Mouse (Mus musculus) frontal cortex, postnatal 10 days (tissue): ENCODE measurements around the gene Tnp2.
A peak's percentile ranks its signal among the peaks of the same experiment; 100 is the strongest.

Source experiments
- DNase-seq, 2 experiments: peaks; one replicate each; pipeline ENCODE4 v3.0.0; 2022; ENCODE audit warnings: low spot score in 2 of 2, mixed read lengths in 1 of 2

The Tnp2 gene

GRCm38 (mm10) chr16:10788866-10789265 is 406 bp upstream of the Tnp2 start:
- no peak for DNase-seq

DNA sequence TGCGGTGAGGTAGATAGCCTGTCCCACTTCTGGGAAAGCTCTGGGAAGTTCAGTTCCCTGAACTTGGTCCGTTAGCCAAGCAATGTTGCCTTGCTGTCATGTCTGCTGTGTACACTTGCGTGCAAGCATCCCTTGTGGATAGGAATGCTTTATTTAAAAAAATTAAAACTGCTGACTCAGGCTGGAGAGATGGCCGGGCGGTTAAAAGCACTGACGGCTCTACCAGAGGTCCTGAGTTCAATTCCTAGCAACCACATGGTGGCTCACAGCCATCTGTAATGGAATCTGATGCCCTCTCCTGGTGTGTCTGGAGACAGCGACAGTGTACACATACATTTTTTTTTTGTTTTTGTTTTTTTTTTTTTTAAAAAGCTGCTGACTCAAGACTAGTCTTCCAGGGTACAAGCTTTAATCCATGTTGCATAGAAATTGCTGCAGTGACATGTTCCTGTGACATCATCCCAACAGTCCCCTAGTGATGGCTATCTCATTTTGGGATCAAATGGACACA is 857 bp downstream of the Tnp2 start:
- no peak for DNase-seq

GRCm38 (mm10) chr16:10786782-10787547 is 1.5 kb downstream of the Tnp2 start:
- DNase-seq: no peak

DNA sequence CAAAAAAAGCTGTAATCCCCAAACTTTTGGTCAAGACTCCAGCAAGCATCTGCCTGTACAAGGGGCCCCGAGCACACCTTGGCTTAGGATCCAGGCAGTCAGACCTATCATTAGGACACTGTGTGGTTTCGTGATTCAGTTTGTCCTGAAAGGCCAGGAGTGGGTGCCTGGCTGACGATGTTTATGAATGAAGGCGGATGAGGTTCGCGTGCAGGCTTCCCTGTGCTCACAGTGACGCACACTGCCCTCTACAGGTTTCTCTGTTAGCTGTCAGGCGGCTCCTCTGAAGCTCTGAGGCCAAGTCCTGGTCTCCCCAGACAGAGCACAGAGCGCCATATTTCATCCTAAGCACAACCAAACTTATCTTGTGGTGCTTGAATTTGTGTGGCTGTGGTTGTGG is 2.2 kb downstream of the Tnp2 start:
- peak; percentile 62 to 80 for DNase-seq

- DNase-seq: peak; percentile 72 to 82
These were observed 2.9 kb downstream of the Tnp2 start, which contains the start of gene Socs1 for GRCm38 (mm10) chr16:10785371-10786231. Gene Socs1, minus strand, starts transcription at chr16:10785536.

GRCm38 (mm10) chr16:10784793-10785370 is 3.6 kb downstream of the Tnp2 start:
- DNase-seq: peak; percentile 81 to 88

DNA sequence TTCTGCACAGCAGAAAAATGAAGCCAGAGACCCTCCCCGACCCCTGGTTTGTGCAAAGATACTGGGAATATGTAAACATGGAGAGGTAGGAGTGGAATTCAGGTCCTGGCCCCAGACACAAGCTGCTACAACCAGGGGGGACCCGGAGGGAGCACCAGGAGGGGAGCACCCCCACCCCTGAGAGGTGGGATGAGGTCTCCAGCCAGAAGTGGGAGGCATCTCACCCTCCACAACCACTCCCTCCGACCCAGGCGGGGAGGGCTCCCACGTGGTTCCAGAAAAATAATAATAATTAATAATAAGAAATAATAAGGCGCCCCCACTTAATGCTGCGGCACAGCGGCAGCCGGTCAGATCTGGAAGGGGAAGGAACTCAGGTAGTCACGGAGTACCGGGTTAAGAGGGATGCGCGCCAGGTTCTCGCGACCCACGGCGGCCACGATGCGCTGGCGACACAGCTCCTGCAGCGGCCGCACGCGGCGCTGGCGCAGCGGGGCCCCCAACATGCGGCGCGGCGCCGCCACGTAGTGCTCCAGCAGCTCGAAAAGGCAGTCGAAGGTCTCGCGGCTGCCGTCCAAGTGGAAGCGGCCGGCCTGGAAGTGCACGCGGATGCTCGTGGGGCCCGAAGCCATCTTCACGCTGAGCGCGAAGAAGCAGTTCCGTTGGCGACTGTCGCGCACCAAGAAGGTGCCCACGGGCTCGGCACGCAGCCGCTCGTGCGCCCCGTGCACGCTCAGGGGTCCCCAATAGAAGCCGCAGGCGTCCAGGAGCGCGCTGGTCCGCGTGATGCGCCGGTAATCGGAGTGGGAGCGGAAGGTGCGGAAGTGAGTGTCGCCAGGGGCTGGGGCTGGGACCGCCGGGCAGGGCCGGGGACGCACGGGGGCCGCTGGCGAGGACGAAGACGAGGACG is 4.3 kb downstream of the Tnp2 start:
- peak in 1 of 2 experiments; percentile 36 for DNase-seq

- DNase-seq: no peak
These were observed 5.0 kb downstream of the Tnp2 start for GRCm38 (mm10) chr16:10783451-10783850.

DNA sequence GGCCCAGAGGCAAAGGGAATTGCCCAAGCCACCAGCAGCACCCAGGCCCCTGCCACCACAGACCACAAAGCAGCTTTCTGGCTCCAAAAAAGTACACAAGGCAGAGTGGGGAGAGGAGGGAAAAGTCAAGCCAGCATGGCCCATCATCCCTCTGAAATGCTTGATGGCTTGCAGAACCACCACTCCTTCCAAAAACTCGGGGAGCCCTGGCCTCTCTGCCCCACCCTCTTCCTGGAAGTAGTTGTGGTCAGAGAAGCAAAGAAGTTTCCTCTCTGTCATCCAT is 5.4 kb downstream of the Tnp2 start:
- DNase-seq: no peak

- DNase-seq: no peak
These were observed 5.9 kb downstream of the Tnp2 start for GRCm38 (mm10) chr16:10782377-10783151.

DNA sequence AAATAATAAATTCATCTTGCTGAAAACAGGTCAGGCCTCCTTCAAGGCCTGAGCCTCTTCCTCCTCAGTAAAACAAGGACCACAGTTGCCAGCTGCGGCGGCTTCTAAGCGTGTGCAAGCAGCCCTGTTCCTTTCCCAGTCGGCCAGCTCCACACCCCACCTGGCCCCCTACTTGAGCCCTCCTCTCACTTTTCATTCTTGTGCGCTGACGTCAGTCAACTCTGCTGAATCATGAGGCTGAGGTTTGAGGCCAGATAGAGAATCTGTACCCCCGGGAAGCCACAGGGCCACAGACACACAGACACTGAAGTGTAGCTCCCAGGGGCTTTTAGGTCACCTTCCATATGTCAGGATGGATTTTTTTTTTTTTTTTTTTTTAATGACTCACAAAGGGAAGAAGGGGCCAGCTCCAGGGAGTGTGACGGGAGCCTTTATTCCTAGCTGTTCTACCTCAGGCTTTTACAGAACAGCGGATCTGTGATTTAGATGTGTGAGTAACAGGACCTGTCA is 6.5 kb downstream of the Tnp2 start:
- DNase-seq: no peak

DNA sequence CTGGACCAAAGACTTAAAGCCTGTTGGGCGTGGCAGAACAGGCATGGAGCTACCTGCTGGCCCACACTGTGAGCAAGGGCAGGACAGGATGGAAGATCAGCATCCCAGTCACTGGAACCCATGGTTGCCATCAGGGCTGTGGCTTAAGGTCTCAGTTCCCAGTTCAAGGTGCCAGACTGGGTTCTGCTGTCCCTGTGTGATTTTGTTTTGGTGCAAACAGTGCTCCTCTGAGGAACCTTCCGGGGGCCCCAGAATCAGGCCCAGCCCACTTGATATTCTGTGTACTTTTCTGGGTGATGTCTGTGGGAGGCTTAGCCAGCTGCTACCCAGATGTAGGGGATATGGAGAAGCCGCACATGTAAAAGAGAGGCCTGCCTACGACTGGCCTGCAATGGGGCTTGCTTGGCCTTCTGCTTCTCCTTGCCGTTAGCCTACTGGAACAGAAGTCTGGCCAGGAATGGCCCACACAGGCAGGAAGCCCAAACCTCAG is 7.8 kb downstream of the Tnp2 start:
- no peak for DNase-seq

GRCm38 (mm10) chr16:10777579-10778160 is 10.8 kb downstream of the Tnp2 start:
- DNase-seq: no peak

DNA sequence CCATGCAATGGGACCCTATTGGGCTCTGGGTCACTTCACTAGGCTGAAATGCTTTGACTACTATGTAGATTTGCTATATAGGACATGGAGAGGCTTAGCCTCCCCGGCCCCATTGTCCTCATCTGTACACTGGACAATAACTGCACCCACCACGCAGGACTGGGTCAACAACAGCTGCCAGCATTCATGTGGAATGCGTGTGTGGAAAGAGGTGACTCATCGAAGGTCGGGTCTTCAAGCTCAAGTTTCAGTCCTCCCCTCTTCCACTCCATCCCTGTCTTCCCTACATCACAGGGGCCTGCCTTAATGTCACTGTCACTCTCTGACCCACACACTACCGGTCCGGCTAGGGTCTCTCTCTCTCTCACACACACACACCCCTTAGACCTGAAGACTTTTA is 12.1 kb downstream of the Tnp2 start:
- DNase-seq: no peak

DNA sequence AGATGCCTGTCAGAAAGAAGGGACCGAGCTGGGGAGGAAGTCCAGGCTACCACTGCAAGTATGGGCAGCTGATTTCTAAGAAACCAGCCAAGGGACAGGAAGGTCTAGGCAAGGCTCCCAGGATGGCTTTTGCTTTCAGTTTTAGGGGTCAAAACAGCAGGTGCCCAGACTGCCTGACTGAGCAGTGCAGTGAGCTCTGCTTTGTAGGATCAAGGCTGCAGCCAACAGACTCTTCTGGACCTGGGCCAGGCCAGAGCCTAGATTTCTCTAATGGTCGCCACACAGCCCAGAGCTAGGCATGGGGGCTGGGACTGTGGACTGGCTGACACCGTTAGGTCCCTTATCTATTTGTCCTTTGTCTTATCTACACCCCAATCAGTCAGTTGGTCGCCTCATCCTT is 13.7 kb downstream of the Tnp2 start:
- DNase-seq: no peak

DNA sequence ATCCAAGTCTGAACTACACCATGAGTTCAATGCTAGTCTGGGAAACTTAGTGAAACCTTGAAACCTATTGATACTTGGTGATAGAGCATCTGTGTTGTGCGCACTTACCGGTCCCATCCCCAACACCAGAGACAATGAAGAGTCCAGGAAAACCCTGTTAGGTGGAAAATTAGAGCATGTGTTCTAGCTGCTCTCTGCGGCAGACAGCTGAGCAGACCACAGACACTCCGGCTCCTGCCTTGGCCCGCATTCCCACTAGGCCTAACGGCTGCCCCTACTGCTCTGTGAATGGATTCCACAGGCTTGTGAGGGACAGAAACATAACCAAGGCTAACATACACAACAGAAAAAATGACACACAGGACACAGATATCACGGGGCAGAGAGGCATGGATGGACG is 14.9 kb downstream of the Tnp2 start:
- DNase-seq: no peak

GRCm38 (mm10) chr16:10771769-10772510 is 16.5 kb downstream of the Tnp2 start:
- DNase-seq: no peak

DNA sequence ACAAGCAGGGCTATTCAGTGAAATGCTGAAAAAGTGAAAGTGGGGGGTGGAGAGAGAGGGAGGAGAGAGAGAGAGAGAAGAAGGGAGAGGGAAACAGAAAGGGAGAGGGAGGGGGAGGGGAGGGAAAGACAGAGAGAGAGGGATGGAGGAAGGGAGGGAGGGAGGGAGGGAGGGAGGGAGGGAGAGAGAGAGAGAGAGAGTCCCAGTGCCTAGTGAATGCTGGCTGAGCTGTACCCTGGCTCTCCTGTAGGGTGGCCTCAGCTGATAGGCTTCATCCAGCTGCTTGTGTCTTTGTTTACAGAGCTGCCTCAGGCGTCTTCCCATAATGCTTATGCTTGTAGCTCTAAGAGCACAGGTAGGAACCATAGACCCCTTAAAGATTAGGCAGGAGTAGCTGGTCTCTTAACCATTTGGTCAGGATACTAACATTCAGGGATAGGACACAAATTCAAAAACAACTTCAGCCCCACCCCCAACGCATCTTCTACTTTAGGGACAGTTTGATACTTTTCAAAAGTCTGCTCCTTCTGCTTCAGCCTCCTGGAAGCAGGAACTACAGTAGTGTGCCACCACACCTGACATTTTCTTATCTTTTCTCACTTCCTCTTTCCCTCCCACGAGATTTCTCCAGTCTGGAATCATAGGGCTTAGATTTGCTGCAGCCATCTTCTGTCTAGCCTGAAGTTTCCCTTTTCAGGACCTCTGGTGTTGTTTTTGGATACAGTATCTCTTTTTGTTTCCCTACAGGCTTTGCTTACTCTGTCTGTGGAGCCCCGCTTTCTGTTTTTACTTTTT is 17.7 kb downstream of the Tnp2 start:
- no peak for DNase-seq
